Mouse (Mus musculus): ENCODE results near the gene Akap11.
"Not testable (repeated sequence)": the region's sequence is repeated elsewhere in the genome, so short reads cannot be mapped to it uniquely, and the experiment has no call there.

GRCm38 (mm10) chr14:78554830-78555229 lies 18.2 kb upstream of the Akap11 start:
- not testable (repeated sequence) for TF ChIP-seq POLR2A (IDR thresholded peaks at IDR 0.05; ENCODE audit: extremely low read depth, insufficient read depth, low read length); CTCF (IDR thresholded peaks at IDR 0.05; ENCODE audit: low read depth, low read length)
